Mouse (Mus musculus) adrenal gland, postnatal 10 days (tissue): ENCODE results near the gene Notch1. TPM values are rescaled to one million over a fixed set of nuclear protein-coding genes. Genes with fewer than 3 reads are reported as not detected.

ENCODE experiments used
- DNase-seq: peaks from one replicate; pipeline ENCODE4 v3.0.0; 2021; ENCODE audit warnings: mixed read lengths
- long read RNA-seq, 2 experiments: library from polyadenylated mRNA; stranded (forward); transcript quantifications; one replicate each; pipeline ENCODE4 v2.0.0; 2021
- total RNA-seq, 2 experiments: library from RNA; stranded (reverse); gene quantifications; 2 replicates each; pipeline ENCODE4 v1.2.3; 2021

The Notch1 gene
- 10 to 100 TPM; 27.1 to 36.4 TPM for total RNA-seq
- long read RNA-seq, experiment 1, partial matches to known transcripts = 0 of 3 reads
- long read RNA-seq, experiment 1, other reads (novel, unspliced or antisense) = 3 of 3 reads
- long read RNA-seq, experiment 2, partial matches to known transcripts = 1 of 3 reads
- long read RNA-seq, experiment 2, other reads (novel, unspliced or antisense) = 2 of 3 reads

DNA sequence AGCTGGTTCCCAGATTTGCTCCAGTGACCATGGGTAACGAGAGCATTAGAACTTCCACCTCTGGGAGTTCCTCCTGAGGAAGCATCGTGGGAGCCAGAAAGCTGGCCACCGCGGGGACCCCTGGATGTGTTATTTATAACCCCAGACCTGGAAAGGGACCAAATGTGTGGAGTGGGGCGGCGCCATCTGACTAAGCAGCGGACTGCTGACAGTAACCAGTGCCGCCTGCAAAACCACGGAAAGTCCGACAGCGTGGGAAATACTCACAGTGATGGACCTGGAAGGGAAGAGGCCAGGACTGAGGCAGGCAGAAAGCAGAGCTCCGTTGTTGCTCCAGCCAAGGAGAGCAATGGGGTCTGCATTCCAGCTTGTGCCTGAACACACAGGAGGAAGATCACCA is at the start of gene Notch1:
TSS of gene Notch1 (minus strand) at position 389 of the 400 bp plus-strand sequence.
- DNase-seq = no peak

DNA sequence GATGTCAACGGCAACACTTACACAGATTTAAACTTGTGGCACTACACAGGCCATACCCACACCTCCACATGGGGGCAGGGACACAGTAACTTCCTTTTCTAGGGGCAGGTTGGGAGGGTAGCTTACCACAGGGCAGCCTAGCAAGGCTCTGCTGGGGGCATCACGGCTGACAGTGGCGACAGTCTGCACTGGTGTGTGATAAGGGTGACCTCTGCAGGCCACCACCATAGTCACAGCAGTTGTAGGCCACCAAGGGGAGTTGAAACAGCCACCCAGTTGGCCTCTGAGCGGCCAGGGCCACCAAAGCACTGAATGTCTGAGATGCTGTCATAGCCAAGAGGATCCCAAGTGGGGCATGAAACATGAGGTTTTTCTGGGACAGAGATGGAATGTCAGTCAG is 49.8 kb upstream of the Notch1 start:
- DNase-seq = peak; percentile 70

DNA sequence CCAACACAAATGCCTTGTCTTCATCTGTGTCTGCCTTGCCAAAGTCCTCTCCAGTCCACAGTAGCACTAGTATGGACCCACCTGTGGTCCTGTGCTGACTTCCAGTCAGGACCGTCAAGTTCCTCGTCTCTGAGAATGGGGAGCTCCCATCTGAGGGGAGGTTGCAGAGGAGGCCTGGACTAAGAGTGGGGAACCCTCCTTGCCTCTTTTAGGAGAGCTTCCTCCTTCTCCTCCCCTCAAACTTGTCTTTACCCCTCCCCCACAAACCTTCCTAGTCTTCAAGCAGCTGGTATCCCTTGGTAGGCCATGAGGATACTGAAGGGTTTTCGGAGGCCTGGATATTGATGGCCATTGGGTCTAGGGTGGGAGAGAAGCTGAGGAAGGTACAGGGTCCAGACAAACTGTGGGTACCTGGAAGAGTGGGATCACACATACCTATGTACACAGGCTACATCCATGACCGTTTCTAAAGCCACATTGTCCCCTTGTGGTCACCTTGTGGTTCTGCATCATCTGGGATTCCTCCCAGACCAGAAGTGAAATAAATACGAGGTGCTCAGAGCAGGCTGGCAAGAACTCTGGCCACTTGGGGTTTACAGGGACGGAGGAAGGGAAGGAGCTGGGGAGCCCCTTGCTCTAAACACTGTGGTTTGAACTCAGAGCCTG is 45.0 kb upstream of the Notch1 start:
- peak; percentile 53 for DNase-seq

DNA sequence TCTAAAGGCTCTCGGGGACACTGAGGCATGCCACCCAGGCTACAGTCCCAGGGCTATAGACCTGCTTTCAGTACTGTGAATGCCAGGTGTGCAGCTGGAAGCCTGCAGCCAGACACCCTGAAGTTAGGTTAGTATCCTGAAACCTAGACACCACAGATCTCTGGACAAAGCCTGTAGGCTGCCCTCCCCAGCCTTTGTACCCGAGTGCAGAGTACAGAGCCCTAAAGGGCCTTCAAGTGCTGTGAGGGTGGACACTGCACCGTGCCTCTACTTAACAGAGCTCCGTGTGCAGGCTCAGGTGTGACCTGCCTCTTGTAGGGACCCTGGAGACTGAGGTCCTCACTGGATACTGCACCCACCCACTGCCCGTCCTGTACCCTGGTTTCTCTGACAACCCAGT is 44.0 kb upstream of the Notch1 start:
- DNase-seq = no peak

DNA sequence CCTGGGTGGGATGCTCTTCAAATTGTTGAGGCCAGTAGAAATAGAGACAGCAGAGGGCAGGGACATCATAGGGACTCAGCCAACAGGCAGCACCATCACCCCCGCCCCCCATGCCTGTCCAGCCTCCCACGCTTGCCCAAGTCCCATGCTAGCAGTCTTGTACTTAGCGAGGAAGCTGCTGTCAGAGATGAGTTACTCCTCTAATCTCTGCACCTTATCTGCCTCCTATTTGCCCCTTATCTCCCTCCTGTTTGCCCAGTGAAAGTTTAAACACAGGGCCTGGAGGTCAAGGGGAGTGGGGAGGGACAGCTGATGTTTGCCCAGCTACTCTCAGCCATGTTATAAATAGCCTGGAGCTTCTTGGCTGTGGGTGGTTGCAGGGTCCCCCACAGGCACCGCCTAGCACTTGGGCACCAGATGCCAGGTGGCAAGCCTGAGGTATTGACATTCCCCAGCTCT is 40.1 kb upstream of the Notch1 start:
- DNase-seq = no peak

DNA sequence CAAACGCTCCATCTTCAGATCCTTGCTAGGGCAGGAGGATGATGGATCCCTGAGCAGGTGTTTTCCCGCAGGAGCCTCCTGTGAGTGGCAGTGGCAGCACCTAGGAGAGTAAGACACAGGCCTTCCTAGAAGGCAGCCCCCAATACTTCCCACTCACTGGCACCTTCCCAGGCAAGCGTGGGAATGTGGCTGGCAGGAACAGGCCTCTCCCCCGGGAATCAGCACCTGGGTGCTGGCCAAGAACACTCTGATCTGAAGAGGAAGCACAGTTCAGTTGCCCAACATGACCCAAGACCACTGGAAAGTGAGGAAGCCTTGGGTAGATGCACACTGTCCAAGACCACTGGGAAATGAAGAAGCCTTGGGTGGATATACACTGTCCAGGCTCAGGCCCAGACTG is 38.6 kb upstream of the Notch1 start:
- peak; percentile 75 for DNase-seq

DNA sequence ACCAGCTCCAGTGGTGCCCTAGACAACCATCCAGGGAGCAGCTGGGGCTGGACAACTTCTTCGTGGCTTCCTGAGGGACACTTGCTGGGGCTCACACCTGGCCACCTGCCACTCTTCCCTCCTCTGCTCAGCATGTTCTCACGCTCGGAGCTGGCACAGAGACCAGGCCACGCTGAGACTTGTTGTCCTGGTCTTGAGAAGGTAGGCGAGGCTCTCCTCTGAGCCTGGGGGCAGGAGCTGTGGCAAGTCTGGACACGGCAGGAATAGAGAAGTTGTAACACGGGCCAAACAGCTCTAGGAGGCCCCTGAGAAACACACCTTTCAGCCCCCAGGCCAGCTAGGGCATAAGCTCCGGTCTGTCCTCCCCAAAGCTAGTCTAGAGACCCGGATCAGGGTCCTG is 37.4 kb upstream of the Notch1 start:
- DNase-seq = no peak

DNA sequence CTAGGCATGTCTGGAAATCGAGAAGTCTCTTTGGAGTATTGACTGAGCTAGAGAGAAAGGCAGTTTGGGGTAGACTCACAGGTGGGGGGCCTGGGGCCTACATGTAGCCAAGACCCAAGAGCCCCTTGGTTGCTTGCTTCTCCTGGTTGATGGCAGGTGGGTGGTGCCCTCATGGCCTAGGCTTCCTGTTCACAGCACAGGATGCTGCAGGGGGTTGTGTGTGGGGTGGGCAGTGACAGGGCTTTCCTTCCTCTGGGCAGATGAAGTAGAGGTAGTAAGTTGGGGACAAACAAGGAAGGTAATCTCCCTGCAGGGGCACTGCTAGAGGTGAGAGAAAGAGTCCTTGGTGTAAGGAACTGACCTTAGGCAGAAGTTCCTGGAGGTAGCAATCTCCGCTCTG is 35.6 kb upstream of the Notch1 start:
- DNase-seq = no peak

DNA sequence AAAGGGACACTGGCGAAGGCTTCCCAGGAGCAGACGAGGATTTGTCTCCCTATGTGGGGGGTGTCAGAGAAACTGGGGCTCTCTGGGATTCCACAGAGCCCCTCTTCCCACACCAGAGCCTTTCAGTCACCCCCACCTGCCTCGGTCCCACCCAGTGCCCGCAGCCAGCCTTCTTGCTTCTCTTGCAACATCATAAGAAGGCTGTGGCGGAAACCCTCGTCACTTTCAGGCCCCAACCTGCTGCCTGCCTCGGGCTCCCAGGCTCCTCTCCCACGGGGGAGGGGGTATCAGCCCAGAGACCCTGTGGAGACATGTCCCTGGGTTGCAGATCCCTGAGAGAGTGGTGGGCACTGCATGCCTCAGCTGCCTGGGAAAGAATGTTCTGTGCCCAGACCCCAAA is 35.0 kb upstream of the Notch1 start:
- no peak for DNase-seq

DNA sequence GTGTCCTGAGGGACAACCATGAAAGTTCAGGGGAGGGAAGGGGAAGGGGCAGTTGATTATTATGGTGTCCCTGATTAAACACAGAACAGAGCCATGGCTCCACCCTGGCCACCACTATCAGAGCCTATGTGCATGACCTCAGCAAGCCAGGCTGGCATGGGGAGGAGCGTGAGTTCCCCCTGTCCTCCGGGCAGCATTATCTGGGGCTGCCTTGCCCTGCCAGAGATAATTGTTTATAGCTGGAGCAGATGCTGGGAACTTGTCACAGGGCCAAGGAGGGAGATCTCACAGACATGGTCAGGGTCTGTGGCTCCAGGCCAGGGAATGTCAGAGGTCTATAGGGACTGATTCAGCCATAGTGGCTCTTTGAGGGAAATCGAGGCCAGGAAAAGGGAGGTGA is 34.3 kb upstream of the Notch1 start:
- no peak for DNase-seq

DNA sequence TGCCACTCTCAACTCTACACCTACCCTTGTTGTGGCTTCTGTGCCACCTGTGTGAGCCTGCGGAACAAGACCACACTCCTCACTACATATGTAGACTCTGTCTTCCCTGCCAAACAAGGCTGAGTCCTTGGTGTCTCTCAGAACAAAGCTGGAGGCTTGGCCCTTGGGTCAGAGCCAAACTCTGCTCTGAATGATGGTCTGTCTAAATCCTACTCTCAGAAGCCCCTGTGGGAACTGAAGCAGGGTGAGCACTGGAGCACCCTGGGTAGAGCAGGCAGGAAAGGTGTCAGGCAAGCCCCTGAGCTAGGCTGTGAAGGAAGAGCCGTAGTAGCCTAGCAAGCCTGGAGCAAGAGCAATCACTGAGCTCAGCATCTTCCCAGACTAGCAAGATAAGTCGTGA is 33.7 kb upstream of the Notch1 start:
- DNase-seq = peak; percentile 67

DNA sequence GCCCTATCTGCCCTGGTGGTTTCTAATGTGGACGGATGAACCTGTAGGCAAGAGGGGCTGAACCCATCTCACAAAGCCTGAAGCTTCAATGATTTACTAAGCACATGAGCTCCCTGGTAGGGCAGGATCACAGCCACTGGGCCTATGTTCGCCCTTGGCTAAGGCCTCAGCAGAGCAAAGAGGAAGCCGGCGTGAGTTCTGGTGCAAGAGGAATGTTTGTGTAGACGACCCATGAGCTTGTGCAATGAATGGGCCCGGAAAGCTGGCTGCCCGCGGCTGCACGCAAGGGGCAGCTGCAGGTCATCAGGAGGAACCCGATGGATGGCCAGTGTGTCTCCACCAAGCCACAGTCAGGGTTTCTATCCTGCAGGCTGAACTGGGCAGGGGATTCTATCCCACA is 33.3 kb upstream of the Notch1 start:
- DNase-seq = peak; percentile 56

DNA sequence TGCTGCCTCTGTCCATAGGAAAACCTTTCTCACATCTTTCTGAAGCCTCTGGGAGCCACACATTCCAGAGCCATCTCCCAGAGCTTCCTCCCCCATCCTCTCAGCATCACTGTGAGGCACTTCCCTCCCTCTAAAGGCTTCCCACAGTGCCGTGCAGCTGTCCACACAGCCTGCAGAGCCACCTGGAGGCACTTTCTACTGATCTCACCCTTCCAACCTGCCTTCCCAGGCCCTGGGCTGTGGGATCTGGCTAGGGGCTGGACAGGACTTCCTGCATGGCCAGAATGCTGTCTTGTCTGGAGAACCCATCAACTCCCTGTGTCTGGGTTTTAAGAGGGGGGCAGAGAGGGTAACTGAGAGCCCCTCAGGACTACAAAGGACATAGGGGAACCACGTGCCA is 31.0 kb upstream of the Notch1 start:
- no peak for DNase-seq

DNA sequence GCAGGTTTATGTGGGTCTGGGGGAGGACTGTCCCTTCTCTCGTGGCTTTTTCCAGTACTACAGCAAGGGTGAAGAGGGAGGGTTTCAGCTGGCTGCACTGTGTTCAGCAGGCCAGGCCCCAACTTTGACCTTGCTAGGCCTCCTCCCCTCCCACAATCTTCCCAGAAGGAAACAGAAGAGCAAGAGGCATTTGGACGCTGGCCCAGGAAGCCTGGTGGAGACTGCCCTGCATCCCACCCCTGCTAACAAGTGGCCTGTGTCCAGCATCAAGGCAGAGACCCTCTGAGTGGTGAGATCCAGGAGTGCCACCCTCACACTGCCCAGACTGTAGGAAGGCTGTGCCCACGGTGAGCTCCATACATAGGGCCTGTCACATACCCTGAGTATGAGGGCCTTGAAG is 27.8 kb upstream of the Notch1 start:
- peak; percentile 56 for DNase-seq

DNA sequence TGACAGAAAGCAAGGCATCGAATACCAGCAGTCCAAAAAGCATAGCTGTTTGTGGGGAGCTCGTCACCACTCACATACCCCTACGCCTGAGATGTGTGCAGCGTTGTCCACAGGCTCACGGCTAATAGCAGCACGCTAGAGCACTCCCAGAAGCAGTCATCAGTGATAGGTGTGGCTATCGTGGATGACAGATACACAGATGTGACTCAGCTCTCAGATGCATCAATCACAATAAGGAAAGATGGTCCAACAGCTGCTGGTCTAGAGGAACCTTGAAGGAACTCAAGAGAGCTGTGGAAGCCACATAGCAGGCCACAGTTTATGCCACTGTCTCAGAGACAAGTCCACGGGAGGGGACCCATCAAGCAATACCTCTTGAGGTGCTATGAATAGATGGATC is 27.3 kb upstream of the Notch1 start:
- no peak for DNase-seq

DNA sequence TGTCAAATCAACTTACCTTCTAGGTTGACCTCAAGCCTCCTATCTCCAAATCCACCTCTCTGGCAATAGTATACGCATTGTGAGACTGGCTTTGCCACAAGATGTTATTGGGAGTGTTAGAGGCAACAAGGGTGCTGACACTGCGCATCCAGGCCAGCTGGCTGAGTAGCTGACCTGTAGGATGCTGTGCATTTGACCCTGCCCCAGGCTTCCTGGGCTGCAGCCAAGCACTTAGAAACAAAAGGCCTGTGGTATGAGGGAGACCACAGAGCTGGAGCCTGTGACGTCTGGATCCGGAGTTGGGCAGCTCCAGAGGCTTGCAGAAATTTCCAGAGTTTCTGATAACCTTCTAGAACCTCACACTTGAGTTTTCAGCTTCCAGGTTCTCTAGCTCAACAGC is 26.7 kb upstream of the Notch1 start:
- no peak for DNase-seq

DNA sequence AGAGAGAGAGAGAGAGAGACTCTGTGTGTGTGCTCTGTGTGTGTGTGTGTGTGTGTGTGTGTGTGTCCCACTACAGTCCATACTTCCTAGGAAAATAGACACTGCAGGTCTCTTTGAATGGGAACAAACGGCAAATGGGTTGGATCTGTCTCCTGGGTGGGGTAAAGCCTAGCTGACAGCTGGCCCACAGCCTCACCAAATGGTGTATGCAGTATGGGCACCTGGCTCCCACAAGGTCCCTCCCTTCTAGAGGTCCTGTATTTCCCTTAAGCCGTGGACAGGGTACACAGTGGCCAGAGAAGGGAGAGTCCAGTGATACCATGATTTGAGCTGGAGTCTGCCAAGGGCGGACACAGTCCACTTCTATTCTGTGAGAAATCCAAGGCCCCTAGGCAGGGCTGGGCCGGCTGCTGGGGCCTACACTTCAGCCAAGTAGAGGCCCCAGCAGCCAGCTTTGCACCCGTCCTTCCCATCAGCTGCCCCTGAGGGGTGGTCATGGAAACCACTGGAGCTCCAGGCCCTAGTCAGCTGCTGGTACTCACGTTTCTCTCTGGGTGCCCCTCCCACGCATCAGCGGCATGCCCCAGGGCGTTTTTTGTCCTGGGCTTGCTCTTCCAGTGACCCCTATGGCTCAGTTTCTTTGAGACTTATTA is 24.9 kb upstream of the Notch1 start:
- DNase-seq = no peak

DNA sequence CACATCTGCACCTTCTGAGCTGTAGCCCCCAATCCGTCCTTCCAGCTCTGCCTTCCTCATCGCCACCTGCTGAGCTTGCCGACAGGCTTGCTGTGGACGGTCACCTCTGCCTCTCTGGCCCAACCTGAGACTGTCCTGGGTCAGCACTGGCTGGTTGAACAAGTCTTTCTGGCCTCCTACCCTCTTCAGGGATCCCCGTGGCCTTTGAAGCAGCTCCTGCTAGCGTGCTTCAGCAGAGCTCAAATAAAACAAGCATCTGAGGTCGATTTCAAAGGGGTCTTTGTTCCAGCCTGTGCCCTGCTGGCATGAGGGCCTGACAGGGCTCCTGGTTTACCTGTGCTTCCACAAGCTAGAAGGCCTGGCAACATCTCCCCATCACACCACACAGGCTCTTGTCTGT is 24.3 kb upstream of the Notch1 start:
- DNase-seq = no peak

DNA sequence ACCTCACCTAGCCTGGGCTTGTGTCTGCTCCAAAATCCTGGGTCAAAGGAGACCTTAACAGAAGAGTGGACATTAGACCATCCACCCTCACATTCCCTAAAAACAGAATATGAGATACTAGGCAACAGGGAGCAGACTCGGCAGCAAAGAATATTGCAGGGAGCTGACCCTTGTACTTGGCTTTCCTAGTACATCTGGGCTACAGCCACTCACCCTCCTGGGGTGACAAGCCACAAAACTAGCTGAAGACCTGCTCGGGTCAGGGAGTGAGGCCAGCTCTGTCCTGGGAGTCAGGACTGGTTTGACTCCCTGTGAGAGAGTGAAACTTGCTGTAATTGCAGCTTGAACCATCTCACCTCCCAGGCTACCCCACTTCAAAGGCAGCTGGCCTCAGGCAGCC is 23.1 kb upstream of the Notch1 start:
- DNase-seq = no peak

DNA sequence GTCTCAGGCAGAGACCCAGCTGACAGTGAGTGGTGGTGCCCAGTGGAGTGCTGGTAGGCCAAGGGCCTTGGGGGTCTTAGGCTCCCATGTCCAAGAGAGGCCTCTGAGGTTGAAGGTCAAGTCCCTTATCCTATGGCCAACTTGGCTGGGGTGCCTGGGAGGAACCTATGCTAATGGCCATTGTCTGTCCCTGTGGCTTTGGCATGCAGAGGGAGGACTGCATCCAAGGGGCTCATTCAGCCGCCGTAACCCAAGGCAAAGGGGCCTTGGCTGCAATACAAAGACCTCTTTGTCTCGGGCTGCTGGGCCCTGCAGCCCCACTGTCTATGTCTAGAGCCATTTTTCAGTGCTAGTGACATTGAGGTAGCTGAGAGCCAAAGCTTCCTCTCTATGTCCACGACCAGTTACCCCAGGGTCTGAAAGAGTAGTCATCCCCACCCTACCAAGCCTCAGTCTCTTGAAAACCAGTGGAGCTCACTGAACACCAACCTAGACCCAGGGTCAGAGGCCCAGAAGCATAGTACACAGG is 19.1 kb upstream of the Notch1 start:
- DNase-seq = no peak

DNA sequence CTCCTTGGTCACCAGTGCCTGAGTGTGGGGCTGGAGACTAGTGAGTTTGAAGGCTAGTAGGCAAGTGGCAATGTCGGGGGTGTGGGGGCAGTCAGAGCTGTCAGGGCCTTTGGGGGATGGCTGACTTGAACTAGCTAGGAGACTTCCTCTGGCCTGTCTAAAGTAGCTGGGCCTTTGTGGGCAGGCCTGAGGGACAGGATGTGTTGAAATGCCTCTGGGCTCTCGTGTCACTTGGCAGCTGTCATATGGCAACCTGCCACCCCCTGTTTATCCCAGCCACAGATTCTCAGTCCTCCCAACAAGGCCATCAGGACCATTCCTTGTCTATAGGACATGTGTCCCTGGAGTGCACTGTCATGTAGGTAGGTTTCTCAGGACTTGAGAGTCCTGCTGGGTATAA is 18.2 kb upstream of the Notch1 start:
- peak; percentile 87 for DNase-seq

DNA sequence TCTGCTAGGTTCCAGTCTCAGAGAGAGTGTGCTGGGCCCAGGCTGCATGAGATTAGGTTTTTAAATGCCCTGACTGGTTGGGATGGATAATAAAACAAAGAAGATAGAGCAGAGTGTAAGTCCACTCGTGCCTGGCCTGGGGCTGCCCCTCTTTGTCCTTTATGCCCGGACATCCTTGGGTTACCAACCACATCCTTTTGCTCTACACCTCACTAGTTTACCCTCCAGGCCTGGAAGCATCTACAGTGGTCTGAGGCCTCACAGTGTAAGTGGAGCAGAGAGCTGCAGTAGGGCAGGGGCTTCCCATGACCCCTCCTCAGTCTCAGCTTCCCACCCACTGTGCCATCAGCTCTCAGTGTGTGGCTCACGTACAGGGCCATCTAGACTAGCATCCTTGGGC is 17.7 kb upstream of the Notch1 start:
- no peak for DNase-seq

DNA sequence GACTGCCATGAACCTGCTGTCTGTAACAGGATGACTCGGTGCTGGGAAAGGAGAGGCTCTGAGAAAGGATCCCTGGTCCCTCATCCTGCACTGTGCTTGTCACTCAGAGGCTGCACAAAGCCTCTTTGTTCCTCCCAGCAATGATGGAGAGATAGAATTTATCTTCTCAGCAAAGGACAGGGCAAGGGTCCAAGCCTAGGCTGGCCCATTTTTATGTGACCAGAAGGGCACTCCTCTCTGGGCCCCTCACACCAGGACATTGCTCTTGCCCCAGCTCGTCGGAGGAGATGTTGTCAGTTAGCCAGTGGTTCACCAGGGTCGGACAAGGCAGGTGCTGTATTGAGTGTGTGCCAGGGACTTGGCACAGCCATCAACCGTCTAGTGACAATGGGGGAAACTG is 16.8 kb upstream of the Notch1 start:
- no peak for DNase-seq

DNA sequence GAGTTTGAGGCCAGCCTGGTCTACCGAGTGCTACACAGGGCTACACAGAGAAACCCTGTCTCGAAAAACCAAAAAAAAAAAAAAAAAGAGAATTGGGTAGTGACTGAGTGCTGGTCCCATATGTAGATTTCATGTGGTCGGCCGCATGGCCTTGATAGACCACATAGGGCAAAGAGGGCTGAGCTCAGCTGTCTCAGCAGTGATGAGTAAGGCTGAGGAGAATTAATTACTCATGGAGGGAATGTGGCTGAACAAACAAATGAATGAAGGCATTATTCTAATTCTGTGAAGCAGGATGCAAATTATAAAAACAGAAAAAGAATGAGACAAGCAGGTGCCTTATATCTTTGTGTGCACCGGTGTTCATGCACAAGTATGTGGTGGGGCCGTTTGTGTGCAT is 15.4 kb upstream of the Notch1 start:
- DNase-seq = no peak
